Mouse (Mus musculus) limb, embryonic 10.5 days (tissue): ENCODE measurements around the gene Dhrs3. TPM values are rescaled to one million over a fixed set of nuclear protein-coding genes. Genes with fewer than 3 reads are reported as not detected.

Experiments
- DNase-seq: peaks from one replicate; pipeline ENCODE4 v3.0.0-alpha.2; 2017; ENCODE audit warnings: low spot score
- H3K27ac ChIP-seq: fragments of 300-500 bp; sonication (generic); 2 replicates; pipeline ENCODE4 v1.5.1; 2016; ENCODE audit warnings: mild to moderate bottlenecking
- H3K27me3 ChIP-seq: fragments of 300-500 bp; sonication (generic); 2 replicates; pipeline ENCODE4 v1.6.1; 2016; ENCODE audit warnings: low read depth, mild to moderate bottlenecking; ENCODE audit not compliant: poor library complexity, severe bottlenecking
- H3K36me3 ChIP-seq: fragments of 300-500 bp; sonication (generic); 2 replicates; pipeline ENCODE4 v1.6.1; 2016; ENCODE audit warnings: mild to moderate bottlenecking, moderate library complexity
- H3K4me1 ChIP-seq: fragments of 300-500 bp; sonication (generic); 2 replicates; pipeline ENCODE4 v1.6.1; 2016
- H3K4me3 ChIP-seq: fragments of 300-500 bp; sonication (generic); 2 replicates; pipeline ENCODE4 v1.5.1; 2016; ENCODE audit warnings: mild to moderate bottlenecking, moderate library complexity
- H3K9me3 ChIP-seq: fragments of 300-500 bp; sonication (generic); replicated peaks from 2 replicates; pipeline ENCODE4 v1.6.1; 2016; ENCODE audit warnings: mild to moderate bottlenecking
- WGBS: fragments of 180-500 bp; shearing (Covaris S2); methylation state at CpG from one replicate; pipeline ENCODE4 v1.1.7; 2016; 5-methylcytosine and 5-hydroxymethylcytosine counted together
- polyA plus RNA-seq: library from polyadenylated mRNA; unstranded; fragments of >200 nt; fragmentation: Nextera tagmentation; extraction: Ambion mirVana; gene quantifications from 2 replicates; pipeline ENCODE4 v1.2.1, GENCODE M21; 2016

Gene Dhrs3
- polyA plus RNA-seq, 1 experiment from 2014 or later = 49.8 TPM

GRCm38 (mm10) chr4:144972948-144973720 lies 80.5 kb downstream of the Dhrs3 start:
- Histone ChIP-seq H3K27me3 (no peaks in the 10 kb centered on the region), H3K27ac (no peak overlapping the region), H3K4me3 (no peak overlapping the region), H3K9me3 (no peaks in the 10 kb centered on the region), H3K4me1 (peaks cover 13% of the 10 kb centered on the region), H3K36me3 (peaks cover 4% of the 10 kb centered on the region; the same call in 1 of the 2 replicates)
- no peak for DNase-seq
- WGBS = 90% methylated on average over 6 of the region's 6 CpGs

- Histone ChIP-seq H3K27me3 (no peaks in the 10 kb centered on the region), H3K9me3 (no peaks in the 10 kb centered on the region), H3K27ac (no peak overlapping the region), H3K4me3 (no peak overlapping the region), H3K36me3 (peaks cover 4% of the 10 kb centered on the region; the same call in 1 of the 2 replicates), H3K4me1 (peaks cover 18% of the 10 kb centered on the region)
- WGBS = 88% methylated on average over 3 of the region's 3 CpGs
- DNase-seq = no peak
Observed at GRCm38 (mm10) chr4:144974458-144974857, 81.8 kb downstream of the Dhrs3 start.

GRCm38 (mm10) chr4:144975505-144975904 lies 82.9 kb downstream of the Dhrs3 start:
- Histone ChIP-seq H3K4me1 (peaks cover 29% of the 10 kb centered on the region), H3K4me3 (no peak overlapping the region), H3K9me3 (no peaks in the 10 kb centered on the region), H3K36me3 (0 out of 2 replicates have a peak, but pooled peaks cover 4% of the 10 kb centered on the region), H3K27me3 (no peaks in the 10 kb centered on the region), H3K27ac (no peak overlapping the region)
- DNase-seq = no peak
- WGBS = 67% methylated on average over 2 of the region's 2 CpGs

GRCm38 (mm10) chr4:144977057-144977456 lies 84.4 kb downstream of the Dhrs3 start:
- no peak for DNase-seq
- no peaks in the 10 kb centered on the region for H3K9me3 ChIP-seq
- WGBS = 89% methylated on average over 1 of the region's 1 CpGs
- H3K36me3 ChIP-seq = 0 out of 2 replicates have a peak, but pooled peaks cover 4% of the 10 kb centered on the region
- peaks cover 44% of the 10 kb centered on the region for H3K4me1 ChIP-seq
- no peaks in the 10 kb centered on the region for H3K27me3 ChIP-seq
- no peak overlapping the region for H3K4me3 ChIP-seq
- H3K27ac ChIP-seq = no peak overlapping the region

Other genes starting within 250 kb of the Dhrs3 start
- gene Gm436, start 206.5 kb upstream of the Dhrs3 start, polyA plus RNA-seq = not detected in 2 replicates
- not detected in 2 replicates for gene Gm13178, start 171.4 kb upstream of the Dhrs3 start, polyA plus RNA-seq
- gene Gm438, start 106.2 kb upstream of the Dhrs3 start, polyA plus RNA-seq = not detected in 2 replicates